In the genomic region with DNA sequence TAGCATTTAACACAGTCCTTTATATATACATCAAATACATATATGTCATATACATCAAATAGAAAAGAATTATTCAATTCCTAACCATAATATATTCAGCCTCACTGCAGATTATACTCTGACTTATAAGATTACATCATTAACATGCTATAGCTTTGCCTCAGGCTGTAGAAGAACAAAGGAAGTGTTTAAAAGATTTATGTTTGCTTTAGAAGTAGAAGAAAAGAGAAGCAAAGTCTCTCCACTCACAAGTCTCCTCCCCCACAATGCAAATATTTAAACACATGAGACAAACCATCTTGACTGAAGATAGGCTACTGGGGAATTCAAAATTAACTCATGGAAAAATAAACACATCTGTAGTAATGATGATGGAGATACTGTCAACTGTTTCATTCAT, we compare ENCODE assay signal across 24 mouse cellular contexts.
"Had no signal": no experiment of that assay in that cellular context is flagged by ENCODE, and none has a peak within 500 bp of the region (broad histone marks: within the 10 kb centered on the region; RNA-seq: fewer than 3 reads in every experiment).

No protein-coding gene starts in this region.

- H3K4me1 ChIP-seq: heart, embryonic 13.5 days; heart, embryonic 15.5 days; hindbrain, embryonic 13.5 days; hindbrain, embryonic 15.5 days; limb, embryonic 13.5 days; limb, embryonic 15.5 days; liver, embryonic 12.5 days had no signal

- ATAC-seq: forebrain, postnatal 0 days; hindbrain, postnatal 0 days; intestine, embryonic 16.5 days; liver, embryonic 12.5 days had no signal

- H3K9ac ChIP-seq: forebrain, postnatal 0 days; heart, embryonic 13.5 days; heart, embryonic 15.5 days; hindbrain, embryonic 13.5 days; hindbrain, embryonic 15.5 days; limb, embryonic 13.5 days; limb, embryonic 15.5 days; liver, embryonic 12.5 days had no signal

- H3K4me3 ChIP-seq: heart, adult 2 months; heart, embryonic 13.5 days; heart, embryonic 15.5 days; hindbrain, embryonic 13.5 days; hindbrain, embryonic 15.5 days; limb, embryonic 13.5 days; limb, embryonic 15.5 days; liver, embryonic 12.5 days had no signal

- H3K9me3 ChIP-seq: heart, embryonic 13.5 days; heart, embryonic 15.5 days; hindbrain, embryonic 13.5 days; hindbrain, embryonic 15.5 days; limb, embryonic 13.5 days; limb, embryonic 15.5 days; liver, embryonic 12.5 days had no signal

- H3K27ac ChIP-seq: heart, adult 2 months; heart, embryonic 13.5 days; heart, embryonic 15.5 days; hindbrain, embryonic 13.5 days; hindbrain, embryonic 15.5 days; hindbrain, postnatal 0 days; limb, embryonic 13.5 days; limb, embryonic 15.5 days; liver, embryonic 12.5 days had no signal

- DNase-seq: forebrain, postnatal 0 days; gastrocnemius, postnatal 14 days; gastrocnemius, postnatal 36 days; heart, adult 11 months; heart, adult 2 months; heart, postnatal 14 days; heart, postnatal 36 days; kidney, adult 11 months; kidney, adult 2 months; kidney, adult 9 months; kidney, postnatal 14 days; layer of hippocampus, adult 9-11 months; layer of hippocampus, postnatal 36 days; left cerebral cortex, postnatal 4 days had no signal

- H3K27me3 ChIP-seq: heart, embryonic 13.5 days; heart, embryonic 15.5 days; hindbrain, embryonic 13.5 days; hindbrain, embryonic 15.5 days; limb, embryonic 13.5 days; limb, embryonic 15.5 days; liver, embryonic 12.5 days had no signal

- H3K36me3 ChIP-seq: heart, embryonic 13.5 days; heart, embryonic 15.5 days; hindbrain, embryonic 13.5 days; hindbrain, embryonic 15.5 days; limb, embryonic 13.5 days; limb, embryonic 15.5 days; liver, embryonic 12.5 days had no signal

- H3K4me2 ChIP-seq: heart, embryonic 11.5 days; heart, embryonic 13.5 days; heart, embryonic 15.5 days; hindbrain, embryonic 13.5 days; hindbrain, embryonic 15.5 days; limb, embryonic 13.5 days; limb, embryonic 15.5 days; liver, embryonic 12.5 days had no signal
